Mouse (Mus musculus) liver, embryonic 11.5 days (tissue): Measurements from ENCODE around the gene Plekha4. TPM values are rescaled to one million over a fixed set of nuclear protein-coding genes. Genes with fewer than 3 reads are reported as not detected.
"Not testable (repeated sequence)": the region's sequence is repeated elsewhere in the genome, so short reads cannot be mapped to it uniquely, and the experiment has no call there.

Source experiments
- ATAC-seq: fragments of 200-750 bp; cut with Nextera tagmentation; replicated peaks from 2 replicates; pipeline ENCODE4 v1.8.0; 2017; ENCODE audit warnings: moderate number of reproducible peaks, mild to moderate bottlenecking, moderate TSS enrichment, moderate library complexity; ENCODE audit not compliant: low FRiP score
- DNase-seq: peaks from one replicate; pipeline ENCODE4 v3.0.0-alpha.2; 2017; ENCODE audit warnings: low spot score
- H3K27ac ChIP-seq: fragments of 300-500 bp; sonication (generic); 2 replicates; pipeline ENCODE4 v1.5.1; 2014; ENCODE audit warnings: mild to moderate bottlenecking, low read depth, low read length, control low read depth
- H3K27me3 ChIP-seq: fragments of 300-500 bp; sonication (generic); replicated peaks from 2 replicates; pipeline ENCODE4 v1.6.1; 2014; ENCODE audit warnings: low read length, mixed read lengths; ENCODE audit not compliant: control insufficient read depth, insufficient read depth
- H3K36me3 ChIP-seq: fragments of 300-500 bp; sonication (generic); 2 replicates; pipeline ENCODE4 v1.6.1; 2014; ENCODE audit warnings: mild to moderate bottlenecking, low read length, moderate library complexity, mixed read lengths; ENCODE audit not compliant: control insufficient read depth, insufficient read depth
- H3K4me1 ChIP-seq: fragments of 300-500 bp; sonication (generic); replicated peaks from 2 replicates; pipeline ENCODE4 v1.6.1; 2014; ENCODE audit warnings: low read length, mixed read lengths; ENCODE audit not compliant: control insufficient read depth, insufficient read depth
- H3K4me2 ChIP-seq: fragments of 300-500 bp; sonication (generic); 2 replicates; pipeline ENCODE4 v1.6.1; 2014; ENCODE audit warnings: mild to moderate bottlenecking, control low read depth, moderate library complexity
- H3K4me3 ChIP-seq: fragments of 300-500 bp; sonication (generic); 2 replicates; pipeline ENCODE4 v1.5.1; 2014; ENCODE audit warnings: low read depth, low read length, control low read depth
- H3K9ac ChIP-seq: fragments of 300-500 bp; sonication (generic); 2 replicates; pipeline ENCODE4 v1.6.1; 2014; ENCODE audit warnings: low read depth, low read length, control low read depth
- H3K9me3 ChIP-seq: fragments of 300-500 bp; sonication (generic); 2 replicates; pipeline ENCODE4 v1.6.1; 2016; ENCODE audit warnings: low read length, inconsistent platforms, mixed read lengths; ENCODE audit not compliant: control insufficient read depth
- WGBS: fragments of 180-500 bp; shearing (Covaris S2); extraction: QIAGEN DNeasy Blood & Tissue Kit; methylation state at CpG from one replicate; pipeline ENCODE4 v1.1.7; 2014; 5-methylcytosine and 5-hydroxymethylcytosine counted together
- polyA plus RNA-seq: library from polyadenylated mRNA; unstranded; fragments of >200 nt; fragmentation: Nextera tagmentation; extraction: Ambion mirVana; gene quantifications from 2 replicates; pipeline ENCODE4 v1.2.1, GENCODE M21; 2014

The Plekha4 gene
- polyA plus RNA-seq: 0.64 and 0.89 TPM in 2 replicates

DNA sequence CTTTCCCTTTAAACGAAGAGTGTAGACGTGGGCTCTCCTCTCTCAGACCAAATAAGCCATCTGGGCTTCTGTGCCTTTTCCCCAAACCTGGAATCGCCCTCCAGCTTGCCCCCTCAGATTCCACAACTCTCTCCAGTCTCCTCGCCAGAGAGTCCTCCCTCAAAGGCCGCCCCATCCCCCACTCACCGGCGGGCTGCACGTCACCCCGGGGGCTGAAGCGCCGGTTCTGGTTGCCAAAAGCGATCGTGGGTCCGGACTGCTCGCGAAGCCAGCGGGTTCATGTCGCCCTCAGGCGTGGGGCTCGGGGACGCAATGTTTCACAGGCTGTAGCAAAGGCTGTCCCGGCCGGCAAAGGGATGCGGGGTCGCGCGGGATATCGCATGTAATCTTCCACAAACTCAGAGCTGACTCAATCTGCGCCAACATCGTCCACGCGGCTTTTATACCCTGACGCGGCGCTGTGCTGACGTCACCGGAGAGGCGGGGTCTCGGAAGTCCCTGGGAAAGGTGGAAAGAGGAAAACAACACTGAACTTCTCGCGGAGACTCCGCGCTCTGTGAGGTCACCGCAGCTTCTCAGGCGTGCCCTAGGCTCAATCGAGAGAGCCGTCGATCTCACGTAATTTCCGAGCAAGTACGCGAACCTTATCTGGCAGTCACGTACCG, at the start of gene Plekha4, which contains the start of gene Ppp1r15a:
Plekha4 (plus strand) TSS at position 522 of the 665 bp plus-strand sequence.
Ppp1r15a (minus strand) TSS at position 460 of the 665 bp plus-strand sequence.
- ATAC-seq (peak; percentile 74), DNase-seq (peak; percentile 96)
- peak within 1 kb of the TSS; percentile 87 for H3K4me3 ChIP-seq
- no peaks in the 10 kb centered on the region for H3K9me3 ChIP-seq
- peaks cover 40% of the 10 kb centered on the region for H3K4me1 ChIP-seq
- peak within 1 kb of the TSS; percentile 99 for H3K27ac ChIP-seq
- H3K9ac ChIP-seq: peak within 1 kb of the TSS; percentile 97
- under 1% methylated on average over 54 of the region's 54 CpGs for WGBS
- H3K36me3 ChIP-seq: peaks cover 9% of the 10 kb centered on the region; the same call in 1 of the 2 replicates
- H3K27me3 ChIP-seq: no peaks in the 10 kb centered on the region
- peak within 1 kb of the TSS; percentile 80 for H3K4me2 ChIP-seq

DNA sequence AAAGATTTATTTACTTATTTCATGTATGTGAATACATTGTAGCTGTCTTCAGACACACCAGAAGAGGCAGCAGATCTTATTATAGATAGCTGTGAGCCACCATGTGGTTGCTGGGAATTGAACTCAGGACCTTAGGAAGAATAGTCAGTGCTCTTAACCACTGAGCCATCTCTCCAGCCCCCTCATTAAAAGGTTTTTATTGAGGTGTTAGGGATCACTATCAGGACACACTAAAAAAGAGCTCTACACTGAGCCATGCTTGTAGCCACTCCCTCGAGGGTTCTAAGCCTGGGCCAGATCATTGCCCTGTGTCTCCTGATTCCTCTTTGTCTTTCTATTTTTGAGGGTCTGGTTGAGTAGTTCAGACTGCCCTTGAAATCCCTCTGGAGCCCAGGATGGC, 49.7 kb upstream of the Plekha4 start:
- H3K9ac ChIP-seq: no peak overlapping the region
- WGBS: 34% methylated on average over 1 of the region's 1 CpGs
- no peaks in the 10 kb centered on the region for H3K9me3 ChIP-seq
- no peak for DNase-seq
- no peaks in the 10 kb centered on the region for H3K27me3 ChIP-seq
- no peak overlapping the region for H3K4me3 ChIP-seq
- H3K4me1 ChIP-seq: peaks cover 4% of the 10 kb centered on the region; the same call in 1 of the 2 replicates
- H3K27ac ChIP-seq: no peak overlapping the region
- H3K4me2 ChIP-seq: no peak overlapping the region
- ATAC-seq: no peak
- H3K36me3 ChIP-seq: no peaks in the 10 kb centered on the region

DNA sequence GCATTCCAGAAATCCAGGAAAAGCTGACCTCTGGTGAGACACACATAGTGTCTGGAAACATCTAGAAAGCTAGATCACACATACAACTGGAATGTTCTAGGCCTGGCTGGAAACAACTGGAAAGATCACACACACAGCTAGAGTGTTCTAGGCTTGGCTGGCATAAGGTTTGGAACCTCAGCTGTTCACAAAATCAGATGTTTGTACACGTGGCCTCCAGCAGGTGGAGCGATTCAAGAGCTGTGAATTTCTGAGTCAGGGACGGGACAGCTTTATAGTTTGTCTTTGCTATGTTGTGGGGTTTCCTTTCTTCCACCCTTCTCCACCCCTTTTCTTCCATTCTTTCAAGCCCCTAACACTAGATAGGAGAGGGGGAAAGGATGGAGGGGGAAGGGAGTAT, 49.1 kb upstream of the Plekha4 start:
- Histone ChIP-seq H3K9me3 (no peaks in the 10 kb centered on the region), H3K4me3 (no peak overlapping the region), H3K27me3 (no peaks in the 10 kb centered on the region), H3K27ac (no peak overlapping the region), H3K4me1 (peaks cover 9% of the 10 kb centered on the region; the same call in 1 of the 2 replicates), H3K9ac (no peak overlapping the region), H3K4me2 (no peak overlapping the region), H3K36me3 (no peaks in the 10 kb centered on the region)
- 18% methylated on average over 3 of the region's 3 CpGs for WGBS
- DNase-seq (no peak), ATAC-seq (no peak)

DNA sequence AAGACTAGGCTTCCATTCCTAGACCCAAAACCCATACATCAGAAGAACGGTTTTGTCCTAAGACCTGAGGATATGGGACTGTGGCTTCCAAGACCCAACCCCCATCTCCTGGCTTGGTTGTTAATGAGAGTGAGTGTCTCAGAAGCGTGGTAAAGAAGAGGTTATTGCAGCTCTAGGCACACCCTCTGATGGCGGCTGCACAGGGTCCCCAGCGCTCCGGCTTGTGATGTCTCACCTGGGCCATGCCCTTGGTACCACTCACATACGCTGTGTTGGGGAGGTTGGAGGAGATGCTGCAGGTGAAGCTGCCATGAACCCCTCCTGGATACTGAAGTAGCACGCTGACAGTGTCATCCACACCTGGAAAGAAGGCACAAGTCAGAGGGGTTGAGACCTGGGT, 47.4 kb upstream of the Plekha4 start:
- 90% methylated on average over 7 of the region's 7 CpGs for WGBS

DNA sequence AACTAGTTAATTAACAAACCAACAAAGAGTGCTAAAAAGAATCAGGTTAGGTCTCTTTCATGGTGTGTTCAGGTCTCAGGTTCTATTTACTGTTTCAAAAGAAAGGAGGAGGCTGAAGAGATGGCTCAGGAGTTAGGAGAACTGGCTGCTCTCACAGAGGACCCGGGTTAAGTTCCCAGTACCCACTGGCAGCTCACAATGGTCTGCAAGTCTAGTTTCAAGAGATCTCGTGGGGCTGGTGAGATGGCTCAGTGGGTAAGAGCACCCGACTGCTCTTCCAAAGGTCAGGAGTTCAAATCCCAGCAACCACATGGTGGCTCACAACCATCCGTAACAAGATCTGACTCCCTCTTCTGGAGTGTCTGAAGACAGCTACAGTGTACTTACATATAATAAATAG, 45.8 kb upstream of the Plekha4 start:
- ATAC-seq, H3K36me3 ChIP-seq, DNase-seq, H3K9me3 ChIP-seq, H3K9ac ChIP-seq, H3K4me3 ChIP-seq, H3K4me2 ChIP-seq, H3K27ac ChIP-seq, H3K27me3 ChIP-seq, H3K4me1 ChIP-seq: not testable (repeated sequence)
- 66% methylated on average over 3 of the region's 4 CpGs for WGBS

More for the DNA sequence above, 47.4 kb upstream of the Plekha4 start:
- ATAC-seq: no peak
- Histone ChIP-seq H3K4me3 (no peak overlapping the region), H3K4me1 (peaks cover 9% of the 10 kb centered on the region; the same call in 1 of the 2 replicates), H3K9me3 (no peaks in the 10 kb centered on the region), H3K36me3 (no peaks in the 10 kb centered on the region), H3K27me3 (no peaks in the 10 kb centered on the region), H3K4me2 (no peak overlapping the region), H3K27ac (no peak overlapping the region), H3K9ac (no peak overlapping the region)
- no peak for DNase-seq

DNA sequence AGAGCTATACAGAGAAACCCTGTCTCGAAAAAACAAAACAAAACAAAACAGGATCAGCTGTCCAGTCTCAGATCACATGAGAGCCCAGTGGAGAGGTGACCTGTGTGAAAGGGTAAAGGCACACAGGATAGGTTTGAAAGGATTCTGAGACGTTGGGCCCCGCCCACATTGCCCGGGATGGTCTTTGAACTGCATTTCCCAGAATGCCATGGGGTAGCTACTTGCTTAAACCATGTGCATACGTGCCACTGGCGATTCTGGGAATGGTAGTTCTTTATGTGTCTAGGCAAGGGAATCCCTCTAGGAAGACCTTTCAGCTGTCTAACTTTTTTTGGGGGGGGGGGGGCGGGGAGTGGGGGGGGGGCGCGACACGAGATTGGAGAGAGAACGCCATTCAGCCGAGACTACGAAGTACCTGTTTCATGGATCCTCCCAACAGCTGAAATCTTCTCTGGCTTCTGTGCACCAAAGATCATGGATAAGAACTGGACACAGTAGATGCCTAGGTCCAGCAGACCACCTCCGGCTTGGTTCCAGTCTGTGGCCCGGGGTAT, 44.7 kb upstream of the Plekha4 start, which contains the start of gene Tulp2:
Tulp2 (plus strand) TSS at position 504 of the 554 bp plus-strand sequence.
- no peak for DNase-seq
- Histone ChIP-seq H3K9ac (no peak within 1 kb of the TSS), H3K36me3 (no peaks in the 10 kb centered on the region), H3K27ac (no peak within 1 kb of the TSS), H3K9me3 (no peaks in the 10 kb centered on the region), H3K27me3 (no peaks in the 10 kb centered on the region), H3K4me2 (no peak within 1 kb of the TSS), H3K4me3 (no peak within 1 kb of the TSS), H3K4me1 (peaks cover 9% of the 10 kb centered on the region)
- peak; percentile 68 for ATAC-seq
- 45% methylated on average over 15 of the region's 15 CpGs for WGBS

DNA sequence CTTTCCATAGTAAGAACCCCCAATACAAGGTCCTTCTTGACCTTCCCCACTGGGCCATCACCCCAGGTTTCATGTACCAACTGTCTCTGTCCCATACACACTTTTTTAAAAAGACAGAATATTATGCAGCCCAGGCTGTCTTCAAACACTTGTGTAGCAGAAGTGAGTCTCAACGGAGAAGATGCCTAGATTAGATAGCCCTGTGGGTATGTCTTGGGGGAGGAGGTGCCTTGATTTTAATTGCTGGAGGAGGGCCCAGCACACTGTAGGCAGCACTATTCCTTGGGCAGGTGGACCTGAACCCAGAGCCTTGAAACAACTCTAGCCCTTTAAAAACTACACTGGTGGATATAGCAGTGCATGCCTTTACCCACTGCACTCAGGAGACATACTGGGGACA, 44.0 kb upstream of the Plekha4 start:
- no peaks in the 10 kb centered on the region for H3K36me3 ChIP-seq
- 42% methylated on average over 1 of the region's 1 CpGs for WGBS
- H3K4me3 ChIP-seq: no peak overlapping the region
- ATAC-seq (no peak), DNase-seq (no peak)
- H3K4me2 ChIP-seq: no peak overlapping the region
- no peak overlapping the region for H3K27ac ChIP-seq
- H3K9me3 ChIP-seq: no peaks in the 10 kb centered on the region
- peaks cover 16% of the 10 kb centered on the region for H3K4me1 ChIP-seq
- no peak overlapping the region for H3K9ac ChIP-seq
- H3K27me3 ChIP-seq: no peaks in the 10 kb centered on the region

DNA sequence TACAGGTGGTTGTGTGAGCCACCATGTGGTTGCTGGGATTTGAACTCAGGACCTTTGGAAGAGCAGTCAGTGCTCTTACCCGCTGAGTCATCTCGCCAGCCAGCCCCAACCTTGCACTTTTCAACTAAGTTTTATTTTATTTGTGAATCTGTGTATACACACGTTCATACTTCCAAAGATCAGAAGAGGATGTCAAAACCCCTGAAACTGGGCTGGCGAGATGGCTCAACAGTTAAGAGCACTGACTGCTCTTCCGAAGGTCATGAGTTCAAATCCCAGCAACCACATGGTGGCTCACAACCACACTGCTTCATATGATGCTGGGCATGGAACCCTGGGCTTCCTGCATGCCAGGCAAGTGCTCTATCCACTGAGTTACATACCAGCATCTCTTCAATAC, 41.1 kb upstream of the Plekha4 start:
- H3K9me3 ChIP-seq, H3K27ac ChIP-seq, H3K9ac ChIP-seq, H3K4me2 ChIP-seq, H3K36me3 ChIP-seq, H3K27me3 ChIP-seq, H3K4me3 ChIP-seq, ATAC-seq, DNase-seq: not testable (repeated sequence)
- H3K4me1 ChIP-seq: peaks cover 33% of the 10 kb centered on the region
- WGBS: 89% methylated on average over 5 of the region's 5 CpGs

DNA sequence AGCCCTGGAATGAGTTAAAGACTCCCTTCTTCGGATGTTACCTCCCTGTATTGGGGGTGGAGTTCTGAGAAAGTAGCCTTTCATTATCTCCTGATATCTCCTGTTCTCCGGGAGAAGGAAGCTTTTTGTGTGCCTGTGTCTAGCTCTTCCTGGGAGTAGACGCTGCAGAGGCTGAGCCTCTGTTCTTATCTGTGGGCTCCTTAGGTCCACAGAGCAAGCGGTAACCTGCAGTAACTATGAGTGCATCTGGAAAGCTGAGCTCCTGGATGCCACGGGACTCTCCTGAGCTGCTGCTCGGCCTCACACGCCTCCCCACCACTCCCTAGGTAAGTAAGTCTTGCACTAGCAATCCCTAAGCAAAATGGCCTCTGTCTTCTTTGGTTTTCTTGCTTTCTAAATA, 40.0 kb upstream of the Plekha4 start:
- Histone ChIP-seq H3K27me3 (no peaks in the 10 kb centered on the region), H3K4me3 (peak overlapping the region; percentile 15; the same call in 1 of the 2 replicates), H3K4me2 (peak overlapping the region; percentile 27), H3K27ac (peak overlapping the region; percentile 39), H3K9ac (no peak overlapping the region), H3K4me1 (peaks cover 40% of the 10 kb centered on the region), H3K36me3 (no peaks in the 10 kb centered on the region), H3K9me3 (no peaks in the 10 kb centered on the region)
- peak; percentile 48 for ATAC-seq
- 30% methylated on average over 7 of the region's 7 CpGs for WGBS
- DNase-seq: no peak
